Mouse (Mus musculus): ENCODE measurements around the gene Gm10647. TPM values are rescaled to one million over a fixed set of nuclear protein-coding genes. Genes with fewer than 3 reads are reported as not detected.
"Not testable (repeated sequence)": the region's sequence is repeated elsewhere in the genome, so short reads cannot be mapped to it uniquely, and the experiment has no call there.

Gm10647 gene
- polyA plus RNA-seq, 1 experiment: 0.17 TPM

GRCm38 (mm10) chr9:66795464-66796324 is 1.1 kb upstream of the Gm10647 start, which contains the start of gene Aph1b:
Gene Aph1b (minus strand): TSS chr9:66795490.
- 1% methylated on average over 42 of the region's 42 CpGs for WGBS
- no peak for TF ChIP-seq CTCF (IDR thresholded peaks at IDR 0.05; ENCODE audit: insufficient read depth, low read length)
- peak; percentile 62 for TF ChIP-seq POLR2A (IDR thresholded peaks at IDR 0.05; ENCODE audit: borderline replicate concordance, extremely low read depth, low read depth, low read length)
- DNase-seq: peak; percentile 96
- peaks cover 3% of the 10 kb centered on the region; the same call in 1 of the 2 replicates for H3K4me1 ChIP-seq (ENCODE audit: control insufficient read depth, insufficient read depth, low read length)
- H3K4me3 ChIP-seq (replicated peaks; ENCODE audit: extremely low read depth, low read depth, low read length): peak within 1 kb of the TSS; percentile 88

- no peak overlapping the region for H3K4me3 ChIP-seq (replicated peaks; ENCODE audit: extremely low read depth, low read depth, low read length)
- TF ChIP-seq CTCF (IDR thresholded peaks at IDR 0.05; ENCODE audit: insufficient read depth, low read length) (no peak), POLR2A (IDR thresholded peaks at IDR 0.05; ENCODE audit: borderline replicate concordance, extremely low read depth, low read depth, low read length) (no peak)
- 45% methylated on average over 12 of the region's 12 CpGs for WGBS
- no peaks in the 10 kb centered on the region for H3K4me1 ChIP-seq (ENCODE audit: control insufficient read depth, insufficient read depth, low read length)
- DNase-seq: no peak
Measured at GRCm38 (mm10) chr9:66801947-66802346, 5.1 kb downstream of the Gm10647 start.

GRCm38 (mm10) chr9:66805951-66806350 is 9.1 kb downstream of the Gm10647 start:
- not testable (repeated sequence) for H3K4me1 ChIP-seq (ENCODE audit: control insufficient read depth, insufficient read depth, low read length); DNase-seq; H3K4me3 ChIP-seq (replicated peaks; ENCODE audit: extremely low read depth, low read depth, low read length)
- 19% methylated on average over 32 of the region's 37 CpGs for WGBS

GRCm38 (mm10) chr9:66813392-66813791 is 16.6 kb downstream of the Gm10647 start:
- DNase-seq: no peak
- TF ChIP-seq CTCF (IDR thresholded peaks at IDR 0.05; ENCODE audit: insufficient read depth, low read length) (no peak), POLR2A (IDR thresholded peaks at IDR 0.05; ENCODE audit: borderline replicate concordance, extremely low read depth, low read depth, low read length) (no peak)
- Histone ChIP-seq H3K4me3 (replicated peaks; ENCODE audit: extremely low read depth, low read depth, low read length) (no peak overlapping the region), H3K4me1 (ENCODE audit: control insufficient read depth, insufficient read depth, low read length) (no peaks in the 10 kb centered on the region)
- 60% methylated on average over 2 of the region's 2 CpGs for WGBS

GRCm38 (mm10) chr9:66820996-66821395 is 24.2 kb downstream of the Gm10647 start:
- no peak for TF ChIP-seq POLR2A (IDR thresholded peaks at IDR 0.05; ENCODE audit: borderline replicate concordance, extremely low read depth, low read depth, low read length)
- no peak for TF ChIP-seq CTCF (IDR thresholded peaks at IDR 0.05; ENCODE audit: insufficient read depth, low read length)
- DNase-seq: no peak

GRCm38 (mm10) chr9:66822255-66822654 is 25.4 kb downstream of the Gm10647 start:
- not testable (repeated sequence) for H3K4me1 ChIP-seq (ENCODE audit: control insufficient read depth, insufficient read depth, low read length); DNase-seq; H3K4me3 ChIP-seq (replicated peaks; ENCODE audit: extremely low read depth, low read depth, low read length)
- WGBS: 78% methylated on average over 1 of the region's 5 CpGs

More at GRCm38 (mm10) chr9:66820996-66821395, 24.2 kb downstream of the Gm10647 start:
- Histone ChIP-seq H3K4me3 (replicated peaks; ENCODE audit: extremely low read depth, low read depth, low read length) (no peak overlapping the region), H3K4me1 (ENCODE audit: control insufficient read depth, insufficient read depth, low read length) (no peaks in the 10 kb centered on the region)
- 57% methylated on average over 5 of the region's 5 CpGs for WGBS

GRCm38 (mm10) chr9:66825990-66826389 is 29.2 kb downstream of the Gm10647 start:
- DNase-seq: no peak
- TF ChIP-seq CTCF (IDR thresholded peaks at IDR 0.05; ENCODE audit: insufficient read depth, low read length) (peak; percentile 21; the same call in 1 of the 2 replicates), POLR2A (IDR thresholded peaks at IDR 0.05; ENCODE audit: borderline replicate concordance, extremely low read depth, low read depth, low read length) (no peak)

GRCm38 (mm10) chr9:66832366-66832908 is 35.6 kb downstream of the Gm10647 start:
- no peaks in the 10 kb centered on the region for H3K4me1 ChIP-seq (ENCODE audit: control insufficient read depth, insufficient read depth, low read length)
- TF ChIP-seq POLR2A (IDR thresholded peaks at IDR 0.05; ENCODE audit: borderline replicate concordance, extremely low read depth, low read depth, low read length) (no peak), CTCF (IDR thresholded peaks at IDR 0.05; ENCODE audit: insufficient read depth, low read length) (no peak)
- no peak overlapping the region for H3K4me3 ChIP-seq (replicated peaks; ENCODE audit: extremely low read depth, low read depth, low read length)
- no peak for DNase-seq
- WGBS: 49% methylated on average over 4 of the region's 4 CpGs

More at GRCm38 (mm10) chr9:66825990-66826389, 29.2 kb downstream of the Gm10647 start:
- 18% methylated on average over 1 of the region's 1 CpGs for WGBS
- Histone ChIP-seq H3K4me3 (replicated peaks; ENCODE audit: extremely low read depth, low read depth, low read length) (no peak overlapping the region), H3K4me1 (ENCODE audit: control insufficient read depth, insufficient read depth, low read length) (no peaks in the 10 kb centered on the region)

- H3K4me1 ChIP-seq (ENCODE audit: control insufficient read depth, insufficient read depth, low read length): no peaks in the 10 kb centered on the region
- 35% methylated on average over 7 of the region's 7 CpGs for WGBS
- TF ChIP-seq CTCF (IDR thresholded peaks at IDR 0.05; ENCODE audit: insufficient read depth, low read length) (no peak), POLR2A (IDR thresholded peaks at IDR 0.05; ENCODE audit: borderline replicate concordance, extremely low read depth, low read depth, low read length) (no peak)
- peak overlapping the region; percentile 70 for H3K4me3 ChIP-seq (replicated peaks; ENCODE audit: extremely low read depth, low read depth, low read length)
- DNase-seq: no peak
Measured at GRCm38 (mm10) chr9:66833851-66834250, 37.0 kb downstream of the Gm10647 start.

Data from lung, adult 2 months (tissue).